Comparison of ENCODE assay signal across 28 mouse cellular contexts in genomic region chr7:119559789-119560451, GRCm38 (mm10). TPM values are rescaled to one million over a fixed set of nuclear protein-coding genes. Genes with fewer than 3 reads are reported as not detected.
DNase-seq lines count a peak whose midpoint lies in the region; ATAC-seq and TF ChIP-seq lines count a peak whose summit lies in the region.
"Had no signal": no experiment of that assay in that cellular context is flagged by ENCODE, and none has a peak within 500 bp of the region (broad histone marks: within the 10 kb centered on the region; RNA-seq: fewer than 3 reads in every experiment).

No protein-coding gene starts in this region.

- WGBS in kidney, embryonic 14.5 days: 74% methylated on average over 3 of the region's 3 CpGs
- WGBS in liver, postnatal 0 days (ENCODE audit: insufficient replicate concordance): 62% methylated on average over 3 of the region's 3 CpGs
- WGBS in liver, embryonic 11.5 days: 76% methylated on average over 3 of the region's 3 CpGs

- TF ChIP-seq EP300 in liver, postnatal 0 days (IDR thresholded peaks at IDR 0.05; ENCODE audit: low read depth): no peak

- no peak overlapping the region for H3K9ac ChIP-seq in kidney, embryonic 14.5 days (ENCODE audit: low read depth, low read length)
- no peak overlapping the region for H3K9ac ChIP-seq in liver, postnatal 0 days (replicated peaks)
- H3K9ac ChIP-seq in liver, embryonic 11.5 days (ENCODE audit: low read depth, low read length): no peak overlapping the region
- H3K9ac ChIP-seq: forebrain, embryonic 13.5 days; hindbrain, embryonic 13.5 days had no signal

- TF ChIP-seq CTCF in liver, postnatal 0 days (IDR thresholded peaks at IDR 0.05; ENCODE audit: low read depth): no peak

- H3K27ac ChIP-seq in kidney, embryonic 14.5 days (ENCODE audit: low read depth, low read length): no peak overlapping the region
- 0 out of 2 replicates have a peak overlapping the region, but pooled peaks have one; percentile 55 for H3K27ac ChIP-seq in liver, postnatal 0 days (ENCODE audit: low read depth)
- H3K27ac ChIP-seq in liver, embryonic 11.5 days (ENCODE audit: low read depth, low read length): no peak overlapping the region
- H3K27ac ChIP-seq: forebrain, embryonic 10.5 days; forebrain, embryonic 13.5 days; hindbrain, embryonic 10.5 days; hindbrain, embryonic 13.5 days had no signal

- H3K9me3 ChIP-seq in kidney, embryonic 14.5 days (ENCODE audit: control insufficient read depth, low read length): no peaks in the 10 kb centered on the region
- no peaks in the 10 kb centered on the region for H3K9me3 ChIP-seq in liver, postnatal 0 days (ENCODE audit: low read length)
- no peaks in the 10 kb centered on the region for H3K9me3 ChIP-seq in liver, embryonic 11.5 days (ENCODE audit: control insufficient read depth, low read length)
- H3K9me3 ChIP-seq: forebrain, embryonic 10.5 days; forebrain, embryonic 13.5 days; hindbrain, embryonic 10.5 days; hindbrain, embryonic 13.5 days had no signal

- no peaks in the 10 kb centered on the region for H3K27me3 ChIP-seq in kidney, embryonic 14.5 days (ENCODE audit: control insufficient read depth, insufficient read depth, low read length)
- H3K27me3 ChIP-seq in liver, postnatal 0 days (ENCODE audit: insufficient read depth, low read length): no peaks in the 10 kb centered on the region
- no peaks in the 10 kb centered on the region for H3K27me3 ChIP-seq in liver, embryonic 11.5 days (replicated peaks; ENCODE audit: control insufficient read depth, insufficient read depth, low read length)
- H3K27me3 ChIP-seq: forebrain, embryonic 13.5 days; hindbrain, embryonic 13.5 days had no signal

- no peaks in the 10 kb centered on the region for H3K4me1 ChIP-seq in kidney, embryonic 14.5 days (ENCODE audit: control insufficient read depth, insufficient read depth, low read length)
- peaks cover 5% of the 10 kb centered on the region; the same call in 1 of the 2 replicates for H3K4me1 ChIP-seq in liver, postnatal 0 days (ENCODE audit: insufficient read depth)
- H3K4me1 ChIP-seq in liver, embryonic 11.5 days (replicated peaks; ENCODE audit: control insufficient read depth, insufficient read depth, low read length): no peaks in the 10 kb centered on the region
- H3K4me1 ChIP-seq: forebrain, embryonic 10.5 days; forebrain, embryonic 13.5 days; hindbrain, embryonic 10.5 days; hindbrain, embryonic 13.5 days had no signal

- DNase-seq in kidney, adult 11 months: peak; percentile 27
- DNase-seq in kidney, postnatal 4 days: no peak
- peak; percentile 88 for DNase-seq in kidney, adult 9 months
- peak; percentile 30 for DNase-seq in liver, postnatal 0 days
- DNase-seq in liver, embryonic 11.5 days (ENCODE audit: low spot score): no peak
- DNase-seq in lung, postnatal 36 days: peak; percentile 11
- DNase-seq in lung, postnatal 10 days: no peak
- DNase-seq: adrenal gland, adult 2 months; adrenal gland, postnatal 14 days; cerebellum, adult 11-12 months; cerebellum, adult 8-10 months; cerebellum, postnatal 14 days; gastrocnemius, postnatal 10 days; gastrocnemius, postnatal 36 days; heart, postnatal 36 days had no signal

- H3K4me3 ChIP-seq in kidney, embryonic 14.5 days (ENCODE audit: low read length): no peak overlapping the region
- H3K4me3 ChIP-seq in liver, postnatal 0 days (ENCODE audit: low read depth, low read length): no peak overlapping the region
- no peak overlapping the region for H3K4me3 ChIP-seq in liver, embryonic 11.5 days (ENCODE audit: low read depth, low read length)
- H3K4me3 ChIP-seq: forebrain, embryonic 10.5 days; forebrain, embryonic 13.5 days; hindbrain, embryonic 10.5 days; hindbrain, embryonic 13.5 days had no signal

- ATAC-seq in kidney, embryonic 14.5 days (ENCODE audit: low FRiP score, low TSS enrichment): no peak
- peak; percentile 59; the same call in 1 of the 2 replicates for ATAC-seq in liver, postnatal 0 days
- no peak for ATAC-seq in liver, embryonic 11.5 days (replicated peaks; ENCODE audit: low FRiP score)
- ATAC-seq: CD4-positive, CD25-positive, alpha-beta regulatory T cell, adult 4 months; forebrain, embryonic 13.5 days; forebrain, embryonic 16.5 days had no signal

- H3K36me3 ChIP-seq in kidney, embryonic 14.5 days (ENCODE audit: control insufficient read depth, insufficient read depth, low read length): no peaks in the 10 kb centered on the region
- H3K36me3 ChIP-seq in liver, postnatal 0 days (replicated peaks; ENCODE audit: insufficient read depth, low read length): no peaks in the 10 kb centered on the region
- H3K36me3 ChIP-seq in liver, embryonic 11.5 days (ENCODE audit: control insufficient read depth, insufficient read depth, low read length): no peaks in the 10 kb centered on the region
- H3K36me3 ChIP-seq: forebrain, embryonic 10.5 days; hindbrain, embryonic 10.5 days; hindbrain, embryonic 13.5 days had no signal

- no peak overlapping the region for H3K4me2 ChIP-seq in kidney, embryonic 14.5 days (replicated peaks; ENCODE audit: low read depth, low read length)
- H3K4me2 ChIP-seq in liver, postnatal 0 days (ENCODE audit: low read depth, low read length): no peak overlapping the region
- no peak overlapping the region for H3K4me2 ChIP-seq in liver, embryonic 11.5 days
- H3K4me2 ChIP-seq: forebrain, embryonic 13.5 days; heart, embryonic 11.5 days; hindbrain, embryonic 13.5 days had no signal

RNA-seq across cellular contexts. Expression of gene Acsm2, which starts 5.8 kb away (rescaled TPM):
- 4.6 and 10.4 TPM in 2 replicates for polyA plus RNA-seq in kidney, embryonic 14.5 days (2014; fragmentation: Nextera tagmentation; extraction: Ambion mirVana)
- polyA plus RNA-seq in liver, postnatal 0 days (2015; fragmentation: Nextera tagmentation; extraction: Ambion mirVana): 0.15 TPM in 1 of 2 replicates, not detected in the other
- polyA plus RNA-seq in liver, embryonic 11.5 days (2014; fragmentation: Nextera tagmentation; extraction: Ambion mirVana): not detected in 2 replicates
- polyA plus RNA-seq: adrenal gland, adult 2 months; C2C12; embryonic facial prominence, embryonic 11.5 days; embryonic facial prominence, embryonic 14.5 days; forebrain, embryonic 10.5 days; forebrain, embryonic 13.5 days; forebrain, embryonic 16.5 days; heart, embryonic 11.5 days; heart, embryonic 14.5 days; heart, postnatal 0 days; hindbrain, embryonic 10.5 days; hindbrain, embryonic 13.5 days had no signal

RNA-seq across cellular contexts. Expression of gene Pdilt, which starts 36.6 kb away (rescaled TPM):
- polyA plus RNA-seq in kidney, embryonic 14.5 days (2014; fragmentation: Nextera tagmentation; extraction: Ambion mirVana): not detected in 2 replicates
- 0.06 and 0.14 TPM in 2 replicates for polyA plus RNA-seq in liver, postnatal 0 days (2015; fragmentation: Nextera tagmentation; extraction: Ambion mirVana)
- polyA plus RNA-seq in liver, embryonic 11.5 days (2014; fragmentation: Nextera tagmentation; extraction: Ambion mirVana): not detected in 2 replicates
- polyA plus RNA-seq: adrenal gland, adult 2 months; C2C12; CD4-positive, CD25-positive, alpha-beta regulatory T cell, adult 4 months; embryonic facial prominence, embryonic 11.5 days; embryonic facial prominence, embryonic 14.5 days; forebrain, embryonic 10.5 days; forebrain, embryonic 13.5 days; forebrain, embryonic 16.5 days; heart, embryonic 11.5 days; heart, embryonic 14.5 days; heart, postnatal 0 days; hindbrain, embryonic 10.5 days had no signal

RNA-seq across cellular contexts. Expression of gene Acsm5, which starts 40.7 kb away (rescaled TPM):
- 0.11 and 0.19 TPM in 2 replicates for polyA plus RNA-seq in kidney, embryonic 14.5 days (2014; fragmentation: Nextera tagmentation; extraction: Ambion mirVana)
- 2.2 and 2.5 TPM in 2 replicates for polyA plus RNA-seq in liver, postnatal 0 days (2015; fragmentation: Nextera tagmentation; extraction: Ambion mirVana)
- not detected in 2 replicates for polyA plus RNA-seq in liver, embryonic 11.5 days (2014; fragmentation: Nextera tagmentation; extraction: Ambion mirVana)
- polyA plus RNA-seq: C2C12; CD4-positive, CD25-positive, alpha-beta regulatory T cell, adult 4 months; embryonic facial prominence, embryonic 11.5 days; forebrain, embryonic 10.5 days; forebrain, embryonic 13.5 days; forebrain, embryonic 16.5 days; heart, embryonic 11.5 days; heart, embryonic 14.5 days; heart, postnatal 0 days; hindbrain, embryonic 10.5 days; hindbrain, embryonic 13.5 days had no signal

RNA-seq across cellular contexts. Expression of gene Acsm1, which starts 46.9 kb away (rescaled TPM):
- 0.14 and 0.35 TPM in 2 replicates for polyA plus RNA-seq in kidney, embryonic 14.5 days (2014; fragmentation: Nextera tagmentation; extraction: Ambion mirVana)
- polyA plus RNA-seq in liver, postnatal 0 days (2015; fragmentation: Nextera tagmentation; extraction: Ambion mirVana): 74.6 and 77.9 TPM in 2 replicates
- not detected in 2 replicates for polyA plus RNA-seq in liver, embryonic 11.5 days (2014; fragmentation: Nextera tagmentation; extraction: Ambion mirVana)
- polyA plus RNA-seq: C2C12; CD4-positive, CD25-positive, alpha-beta regulatory T cell, adult 4 months; embryonic facial prominence, embryonic 11.5 days; forebrain, embryonic 10.5 days; forebrain, embryonic 13.5 days; forebrain, embryonic 16.5 days; heart, embryonic 11.5 days; heart, embryonic 14.5 days; hindbrain, embryonic 10.5 days; hindbrain, embryonic 13.5 days had no signal

Comparison
In these comparisons a context has a peak if more than half of its experiments do, and no peak if none do; other contexts are left out.
1. DNase-seq: peak in kidney, adult 11 months (single experiment), kidney, adult 9 months (single experiment), liver, postnatal 0 days (single experiment) and lung, postnatal 36 days (single experiment); none in kidney, postnatal 4 days (0 of 2), liver, embryonic 11.5 days (single experiment) and lung, postnatal 10 days (single experiment).